Mouse (Mus musculus) layer of hippocampus, postnatal 36 days (tissue): ENCODE measurements around the gene Trpc6. TPM values are rescaled to one million over a fixed set of nuclear protein-coding genes. Genes with fewer than 3 reads are reported as not detected.

Source experiments
- DNase-seq, 2 experiments: peaks; one replicate each; pipeline ENCODE4 v3.0.0; 2022
- total RNA-seq, 2 experiments: library from RNA; stranded (reverse); gene quantifications; 2 replicates each; pipeline ENCODE4 v1.2.3; 2021

Trpc6 gene
- total RNA-seq = 10 to 100 TPM; 30.4 to 31.1 TPM

DNA sequence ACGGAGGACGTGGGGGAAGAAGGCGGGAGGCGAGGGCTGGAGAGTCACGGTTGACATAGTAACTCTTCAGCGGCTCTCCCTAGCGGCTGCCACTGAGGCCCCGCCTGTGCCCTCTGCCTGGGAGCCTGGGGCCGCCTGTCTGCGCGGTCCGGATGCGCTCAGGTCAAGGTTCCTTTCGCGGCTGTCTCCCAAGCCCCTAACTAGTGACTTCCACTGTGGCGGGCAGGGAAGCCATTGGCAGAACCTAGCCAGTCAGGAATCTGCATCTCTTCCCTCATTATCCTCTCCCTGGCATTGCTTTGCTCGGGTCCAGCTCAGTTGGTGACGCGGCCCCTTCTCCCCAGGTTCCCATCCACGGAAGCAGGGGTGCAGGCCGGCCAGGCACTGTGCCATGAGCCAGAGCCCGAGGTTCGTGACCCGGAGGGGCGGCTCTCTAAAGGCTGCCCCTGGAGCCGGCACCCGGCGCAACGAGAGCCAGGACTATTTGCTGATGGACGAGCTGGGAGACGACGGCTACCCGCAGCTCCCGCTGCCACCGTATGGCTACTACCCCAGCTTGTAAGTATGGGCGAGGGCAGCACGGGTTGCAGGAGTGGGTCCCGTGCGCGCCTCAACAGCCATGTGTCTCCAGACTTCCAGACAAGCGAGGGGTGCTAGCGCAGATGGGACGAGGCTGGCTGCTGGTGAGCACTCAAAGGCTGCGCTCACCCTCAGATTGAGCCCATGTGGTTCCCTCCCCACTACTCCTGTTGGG lies at the start of gene Trpc6:
Gene Trpc6, plus strand, starts transcription at position 102 of the 754 bp plus-strand sequence.
- peak; percentile 23 to 30 for DNase-seq

- no peak for DNase-seq
These were observed 23.0 kb upstream of the Trpc6 start for GRCm38 (mm10) chr9:8520911-8521310.

GRCm38 (mm10) chr9:8533670-8534069 lies 10.3 kb upstream of the Trpc6 start:
- no peak for DNase-seq

DNA sequence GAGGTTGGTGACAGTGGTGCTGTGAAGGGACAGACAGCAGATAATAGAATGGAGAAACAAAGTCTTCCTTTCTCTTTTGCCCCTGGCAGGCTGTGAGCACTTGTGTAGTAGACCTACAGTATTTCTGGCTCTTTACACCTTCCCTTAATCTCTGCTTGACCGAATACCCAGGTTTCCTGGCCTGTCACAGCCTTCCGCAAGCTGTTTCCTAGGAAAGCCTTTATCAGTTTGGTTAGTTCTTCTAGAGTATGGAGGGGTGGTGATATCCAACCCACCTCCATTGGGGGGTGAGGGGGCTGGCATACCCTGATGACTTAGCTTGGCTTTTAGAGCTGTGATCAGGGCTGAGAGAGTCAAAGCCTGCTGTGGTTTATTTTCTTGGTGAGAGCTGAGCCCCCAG lies 1.3 kb downstream of the Trpc6 start:
- no peak for DNase-seq

DNA sequence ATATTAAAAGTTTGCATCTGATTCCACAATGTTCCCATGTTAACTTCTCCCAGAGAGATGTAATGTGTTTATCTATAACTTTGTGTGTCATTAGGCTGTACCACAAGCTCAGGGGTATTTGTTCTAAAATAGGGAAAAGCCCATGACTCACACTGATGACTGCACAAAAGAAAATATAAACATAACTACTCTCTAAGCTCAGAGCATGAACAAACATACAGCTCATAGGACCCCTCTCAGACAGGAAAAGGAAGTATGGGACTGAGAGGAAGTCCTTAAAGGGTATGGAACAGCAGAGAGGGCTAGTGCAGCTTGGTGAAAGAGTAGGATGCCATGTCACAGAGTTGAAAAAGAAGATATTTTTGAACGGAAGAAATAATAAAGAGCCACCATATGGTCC lies 14.6 kb downstream of the Trpc6 start:
- DNase-seq = no peak

GRCm38 (mm10) chr9:8592618-8593017 lies 48.7 kb downstream of the Trpc6 start:
- DNase-seq = no peak

DNA sequence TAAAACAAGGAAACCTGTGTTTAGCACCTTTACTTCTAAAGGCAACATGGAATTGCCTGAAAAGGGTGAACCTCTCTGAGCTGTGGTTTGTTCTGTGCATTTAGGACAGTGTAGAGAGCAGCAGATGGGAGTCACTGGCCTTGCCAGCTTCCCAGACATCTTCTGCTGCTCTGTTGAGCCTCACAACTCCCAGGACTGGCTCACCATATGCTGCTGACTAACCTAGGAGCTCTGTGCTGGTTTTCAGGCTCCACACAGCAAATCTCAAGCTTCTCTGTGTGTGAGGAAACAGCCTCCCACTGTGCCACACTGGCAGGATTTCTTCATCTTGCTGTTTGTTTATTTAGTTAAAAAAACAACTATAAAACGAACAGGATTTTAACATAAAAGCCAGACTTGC lies 53.1 kb downstream of the Trpc6 start:
- DNase-seq = peak; percentile 16 to 23

DNA sequence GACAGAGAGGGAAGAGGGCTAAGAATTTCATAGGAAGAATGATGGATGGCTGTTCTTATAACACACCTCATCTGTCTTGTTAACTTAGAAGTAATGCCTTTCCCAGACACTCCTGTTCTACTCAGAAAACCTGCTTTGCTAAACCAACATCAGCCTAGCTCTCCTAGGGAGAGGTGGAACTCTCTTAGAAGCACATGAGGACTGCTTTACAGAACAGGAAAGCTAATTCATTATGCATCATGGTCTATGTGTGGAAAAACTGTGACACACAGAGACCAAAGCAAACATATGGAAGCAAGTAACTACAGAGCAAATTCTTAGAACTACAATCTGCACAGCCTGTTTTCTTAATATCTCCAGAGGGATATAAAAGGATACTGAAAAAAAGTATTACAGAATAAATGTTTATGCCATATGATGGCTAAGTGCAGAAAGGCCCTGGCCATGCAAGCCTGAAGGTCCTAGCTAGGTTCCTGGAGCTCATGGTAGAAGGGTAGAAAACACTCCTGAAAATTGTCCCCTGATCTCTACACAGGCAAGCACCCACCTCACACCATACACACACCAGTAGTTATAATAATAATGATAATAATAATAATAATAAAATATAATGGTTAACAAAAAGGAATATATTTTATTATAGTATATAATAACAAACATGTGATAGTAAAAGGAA lies 63.0 kb downstream of the Trpc6 start:
- no peak for DNase-seq

GRCm38 (mm10) chr9:8634344-8634743 lies 90.4 kb downstream of the Trpc6 start:
- peak; percentile 7 to 11 for DNase-seq

DNA sequence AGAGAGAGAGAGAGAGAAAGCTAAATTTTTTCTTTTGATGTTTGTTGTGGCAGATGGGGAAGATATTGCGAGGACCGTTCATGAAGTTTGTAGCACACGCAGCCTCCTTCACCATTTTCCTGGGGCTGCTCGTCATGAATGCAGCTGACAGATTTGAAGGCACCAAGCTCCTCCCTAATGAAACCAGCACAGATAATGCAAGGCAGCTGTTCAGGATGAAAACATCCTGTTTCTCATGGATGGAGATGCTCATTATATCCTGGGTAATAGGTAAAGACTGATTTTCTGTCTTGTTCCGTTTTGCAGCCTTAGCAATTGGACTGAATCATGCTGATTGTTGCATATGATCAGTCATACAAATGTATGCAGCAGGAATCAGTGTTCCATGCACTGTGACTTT lies 99.5 kb downstream of the Trpc6 start:
- DNase-seq = no peak

DNA sequence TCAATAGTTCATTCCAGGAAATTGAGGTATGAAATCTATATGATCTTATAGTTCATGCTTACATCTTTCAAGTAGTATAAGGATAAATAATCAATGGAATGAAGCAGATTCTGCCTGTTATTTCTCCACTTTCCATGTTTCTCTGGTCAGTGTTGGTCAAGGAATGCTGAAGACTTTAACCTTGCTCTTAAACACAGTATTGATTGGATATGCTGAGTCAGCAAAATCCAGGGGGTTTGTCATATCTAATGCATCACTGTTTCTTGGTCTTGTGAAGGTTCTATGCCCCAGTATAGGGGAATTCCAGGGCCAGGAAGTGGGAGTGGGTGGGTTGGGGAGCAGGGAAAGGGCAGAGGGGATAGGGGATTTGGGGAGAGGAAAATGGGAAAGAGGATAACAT lies 111.4 kb downstream of the Trpc6 start:
- no peak for DNase-seq

- no peak for DNase-seq
These were observed 129.0 kb downstream of the Trpc6 start for GRCm38 (mm10) chr9:8672944-8673343.

- no peak for DNase-seq
These were observed 132.7 kb downstream of the Trpc6 start for GRCm38 (mm10) chr9:8676607-8677006.

DNA sequence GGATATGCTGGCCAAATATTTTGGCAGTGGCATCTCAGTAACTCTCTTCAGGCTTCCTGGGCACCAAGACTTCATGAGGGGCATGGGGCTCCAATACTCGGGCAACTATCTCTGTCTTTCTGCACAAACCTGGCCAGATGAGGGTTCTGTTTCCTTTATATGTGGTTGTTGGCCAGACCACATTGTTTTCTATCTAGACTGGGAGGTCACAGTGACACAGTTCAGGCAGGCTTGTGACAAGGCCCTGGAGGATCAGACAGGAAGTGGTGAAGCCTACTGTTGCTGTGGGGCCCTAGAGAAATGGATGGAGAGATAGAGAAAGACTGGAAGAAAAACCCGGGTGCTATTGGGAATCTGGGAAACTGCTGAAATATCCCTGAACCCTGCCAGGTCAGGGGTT lies 149.2 kb downstream of the Trpc6 start:
- no peak for DNase-seq

- peak; percentile 72 to 73 for DNase-seq
These were observed 156.7 kb downstream of the Trpc6 start for GRCm38 (mm10) chr9:8700669-8701068.

DNA sequence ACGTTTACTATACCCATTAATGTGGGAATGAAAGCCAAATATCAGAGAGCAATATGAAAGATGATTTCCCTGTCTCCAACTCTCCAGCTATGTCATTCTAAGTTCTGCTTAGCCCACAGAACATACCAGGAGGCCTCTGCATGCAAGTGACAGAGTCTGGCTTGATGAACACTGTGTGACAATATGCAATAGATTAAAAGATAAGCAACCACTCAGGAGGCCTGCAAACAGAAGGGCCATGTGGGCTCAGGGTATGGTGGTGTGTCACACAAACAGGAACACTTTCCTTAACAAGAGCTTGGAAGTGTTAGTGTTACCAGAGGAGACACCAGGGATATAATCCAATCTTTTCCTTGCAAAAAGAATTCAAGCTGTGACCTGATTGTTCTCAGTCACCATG lies 159.6 kb downstream of the Trpc6 start:
- DNase-seq = no peak

GRCm38 (mm10) chr9:8703956-8704355 lies 160.0 kb downstream of the Trpc6 start:
- DNase-seq = no peak

- no peak for DNase-seq
These were observed 166.3 kb downstream of the Trpc6 start for GRCm38 (mm10) chr9:8710052-8710739.

DNA sequence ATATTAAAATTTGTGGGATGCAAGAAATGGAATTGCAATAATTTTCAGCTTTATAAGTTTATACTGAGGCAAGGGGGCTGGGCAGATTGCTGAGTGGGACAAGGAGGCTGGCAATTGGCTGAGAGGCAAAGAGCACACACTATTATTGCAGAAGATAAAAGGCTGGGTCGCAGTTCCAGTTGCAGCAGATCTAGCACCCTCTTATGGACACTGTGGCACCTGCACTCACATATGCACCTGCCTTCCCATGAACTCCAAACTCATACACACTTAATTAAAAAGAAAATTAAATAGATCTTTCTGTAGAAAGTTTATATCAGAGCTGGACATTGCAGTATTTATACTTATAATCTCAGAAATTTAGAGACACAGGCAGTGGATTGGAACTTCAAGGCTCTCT lies 175.1 kb downstream of the Trpc6 start:
- DNase-seq = no peak

DNA sequence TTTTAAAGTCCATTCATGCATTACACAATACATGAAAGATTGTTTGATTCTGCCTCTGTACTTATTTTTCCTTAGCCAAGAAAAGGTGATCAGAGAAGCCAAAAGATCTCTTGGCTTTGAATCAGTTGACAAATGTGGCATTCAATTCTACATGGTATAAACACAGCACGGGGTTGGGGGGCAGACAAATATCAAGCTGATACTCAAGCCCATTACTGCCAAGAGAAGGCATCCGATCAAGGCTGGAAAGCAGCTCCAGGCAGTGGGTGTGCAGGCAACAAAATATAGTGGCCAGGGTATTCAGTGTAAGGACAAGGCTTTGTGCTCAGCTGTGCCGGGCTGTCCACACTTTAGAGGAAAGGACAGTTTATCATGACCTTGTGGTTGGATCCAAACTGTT lies 185.1 kb downstream of the Trpc6 start:
- no peak for DNase-seq
